In genomic region chr4:139574799-139575672, GRCm38 (mm10) we compare ENCODE assay signal across 9 mouse cellular contexts. TPM values are rescaled to one million over a fixed set of nuclear protein-coding genes. Genes with fewer than 3 reads are reported as not detected.
A peak's percentile ranks its signal among the peaks of the same experiment; 100 is the strongest.
DNase-seq lines count a peak whose midpoint lies in the region; ATAC-seq and TF ChIP-seq lines count a peak whose summit lies in the region.
"Had no signal": no experiment of that assay in that cellular context is flagged by ENCODE, and none has a peak within 500 bp of the region (broad histone marks: within the 10 kb centered on the region; RNA-seq: fewer than 3 reads in every experiment).

No protein-coding gene starts in this region.

- ATAC-seq in forebrain, embryonic 11.5 days (replicated peaks; ENCODE audit: low FRiP score), result peak; percentile 74
- peak; percentile 53 for ATAC-seq in hindbrain, postnatal 0 days
- peak; percentile 53 for ATAC-seq in limb, embryonic 13.5 days (ENCODE audit: low FRiP score, low read depth)
- ATAC-seq in midbrain, postnatal 0 days (ENCODE audit: low FRiP score), result peak; percentile 65

- H3K4me2 ChIP-seq in forebrain, embryonic 11.5 days (ENCODE audit: low read depth, low read length, severe bottlenecking), result peak overlapping the region; percentile 99
- peak overlapping the region; percentile 75 for H3K4me2 ChIP-seq in hindbrain, postnatal 0 days (ENCODE audit: low read depth, low read length)
- peak overlapping the region; percentile 96 for H3K4me2 ChIP-seq in limb, embryonic 13.5 days (replicated peaks)
- peak overlapping the region; percentile 91 for H3K4me2 ChIP-seq in midbrain, postnatal 0 days (ENCODE audit: low read depth, low read length, poor library complexity, severe bottlenecking)

- H3K27ac ChIP-seq in bone marrow, adult 2 months (ENCODE audit: control insufficient read depth, insufficient read depth, low read depth, low read length, poor library complexity), result peak overlapping the region; percentile 37; the same call in 1 of the 2 replicates
- peak overlapping the region; percentile 62 for H3K27ac ChIP-seq in forebrain, embryonic 11.5 days (ENCODE audit: low read depth, low read length)
- peak overlapping the region; percentile 93 for H3K27ac ChIP-seq in hindbrain, postnatal 0 days
- H3K27ac ChIP-seq in limb, embryonic 13.5 days, result peak overlapping the region; percentile 84
- H3K27ac ChIP-seq in midbrain, postnatal 0 days (ENCODE audit: low read depth, low read length), result peak overlapping the region; percentile 91

- H3K4me3 ChIP-seq in bone marrow, adult 2 months (replicated peaks; ENCODE audit: control insufficient read depth, low read depth, low read length), result peak overlapping the region; percentile 77
- H3K4me3 ChIP-seq in forebrain, embryonic 11.5 days (ENCODE audit: low read depth, low read length), result peak overlapping the region; percentile 75
- peak overlapping the region; percentile 90 for H3K4me3 ChIP-seq in hindbrain, postnatal 0 days (ENCODE audit: low read length)
- H3K4me3 ChIP-seq in limb, embryonic 13.5 days, result peak overlapping the region; percentile 78
- peak overlapping the region; percentile 95 for H3K4me3 ChIP-seq in midbrain, postnatal 0 days (ENCODE audit: low read depth, low read length)

- under 1% methylated on average over 111 of the region's 111 CpGs for WGBS in bone marrow, adult 2 months
- WGBS in forebrain, embryonic 11.5 days, result under 1% methylated on average over 94 of the region's 111 CpGs
- WGBS in hindbrain, postnatal 0 days, result 2% methylated on average over 83 of the region's 111 CpGs
- under 1% methylated on average over 103 of the region's 111 CpGs for WGBS in limb, embryonic 13.5 days
- WGBS in midbrain, postnatal 0 days, result under 1% methylated on average over 84 of the region's 111 CpGs

- H3K4me1 ChIP-seq in bone marrow, adult 2 months (ENCODE audit: control insufficient read depth, insufficient read depth, low read length), result peaks cover 2% of the 10 kb centered on the region; the same call in 1 of the 2 replicates
- H3K4me1 ChIP-seq in forebrain, embryonic 11.5 days (replicated peaks; ENCODE audit: control insufficient read depth, insufficient read depth, low read length), result peaks cover 19% of the 10 kb centered on the region
- peaks cover 23% of the 10 kb centered on the region for H3K4me1 ChIP-seq in hindbrain, postnatal 0 days (ENCODE audit: insufficient read depth, low read length)
- peaks cover 55% of the 10 kb centered on the region for H3K4me1 ChIP-seq in limb, embryonic 13.5 days
- peaks cover 27% of the 10 kb centered on the region for H3K4me1 ChIP-seq in midbrain, postnatal 0 days (ENCODE audit: insufficient read depth, low read length)

- DNase-seq in gastrocnemius, adult 18-20 months (ENCODE audit: low spot score), result peak; percentile 14
- DNase-seq in gastrocnemius, postnatal 25 days, result no peak
- DNase-seq in forebrain, embryonic 11.5 days (ENCODE audit: low spot score), result peak; percentile 79
- DNase-seq in hindbrain, postnatal 0 days (ENCODE audit: low spot score), result peak; percentile 64
- DNase-seq in midbrain, postnatal 0 days (ENCODE audit: low spot score), result peak; percentile 59
- peak; percentile 70 for DNase-seq in testis, postnatal 10 days (ENCODE audit: low spot score)

- peak overlapping the region; percentile 72 for H3K9ac ChIP-seq in forebrain, embryonic 11.5 days (ENCODE audit: low read length)
- H3K9ac ChIP-seq in hindbrain, postnatal 0 days (replicated peaks; ENCODE audit: low read length), result peak overlapping the region; percentile 91
- H3K9ac ChIP-seq in limb, embryonic 13.5 days, result peak overlapping the region; percentile 89
- H3K9ac ChIP-seq in midbrain, postnatal 0 days (replicated peaks; ENCODE audit: low read length, poor library complexity, severe bottlenecking), result peak overlapping the region; percentile 96

- no peaks in the 10 kb centered on the region for H3K9me3 ChIP-seq in forebrain, embryonic 11.5 days (ENCODE audit: control insufficient read depth, low read length)
- no peaks in the 10 kb centered on the region for H3K9me3 ChIP-seq in hindbrain, postnatal 0 days (ENCODE audit: low read length)
- no peaks in the 10 kb centered on the region for H3K9me3 ChIP-seq in limb, embryonic 13.5 days
- no peaks in the 10 kb centered on the region for H3K9me3 ChIP-seq in midbrain, postnatal 0 days (ENCODE audit: low read length)

- no peak for TF ChIP-seq POLR2A in bone marrow, adult 2 months (IDR thresholded peaks at IDR 0.05; ENCODE audit: borderline replicate concordance, control insufficient read depth, low read depth, low read length)

- H3K36me3 ChIP-seq in forebrain, embryonic 11.5 days (ENCODE audit: control insufficient read depth, insufficient read depth, low read length), result no peaks in the 10 kb centered on the region
- H3K36me3 ChIP-seq in hindbrain, postnatal 0 days (ENCODE audit: insufficient read depth, low read length), result no peaks in the 10 kb centered on the region
- no peaks in the 10 kb centered on the region for H3K36me3 ChIP-seq in limb, embryonic 13.5 days
- no peaks in the 10 kb centered on the region for H3K36me3 ChIP-seq in midbrain, postnatal 0 days (ENCODE audit: insufficient read depth, low read length)

- H3K27me3 ChIP-seq in forebrain, embryonic 11.5 days (ENCODE audit: control insufficient read depth, insufficient read depth, low read length), result no peaks in the 10 kb centered on the region; the same call in none of the 2 replicates
- H3K27me3 ChIP-seq in hindbrain, postnatal 0 days (ENCODE audit: insufficient read depth, low read length), result no peaks in the 10 kb centered on the region
- peaks cover 7% of the 10 kb centered on the region; the same call in 1 of the 2 replicates for H3K27me3 ChIP-seq in limb, embryonic 13.5 days
- no peaks in the 10 kb centered on the region for H3K27me3 ChIP-seq in midbrain, postnatal 0 days (ENCODE audit: insufficient read depth, low read length)

- TF ChIP-seq CTCF in bone marrow, adult 2 months (IDR thresholded peaks at IDR 0.05; ENCODE audit: control insufficient read depth, insufficient read depth, low read length), result no peak
- no peak; the same call in 1 of the 2 replicates for TF ChIP-seq CTCF in hindbrain, postnatal 0 days (IDR thresholded peaks at IDR 0.05; ENCODE audit: low read depth)
- TF ChIP-seq CTCF in midbrain, postnatal 0 days (IDR thresholded peaks at IDR 0.05), result 0 out of 2 replicates have a peak, but pooled peaks have one; percentile 8

RNA-seq across cellular contexts. Expression of gene Gm21969, which starts 27.9 kb away (rescaled TPM):
- not detected for total RNA-seq in gastrocnemius, adult 18-20 months (2021)
- total RNA-seq in gastrocnemius, postnatal 25 days (2021), result under 1 TPM in 1 of 2 experiments, not detected in 1; 0.08 TPM
- not detected in 2 replicates for polyA plus RNA-seq in bone marrow, adult 2 months (2011; ENCODE audit: insufficient read depth, insufficient read length, low replicate concordance, missing spikeins)
- not detected in 2 replicates for polyA plus RNA-seq in forebrain, embryonic 11.5 days (2014; fragmentation: Nextera tagmentation; extraction: Ambion mirVana)
- total RNA-seq in hindbrain, postnatal 0 days (2014; rRNA removed), result not detected in 2 replicates
- not detected in 2 replicates for polyA plus RNA-seq in hindbrain, postnatal 0 days (2015; fragmentation: Nextera tagmentation; extraction: Ambion mirVana)
- not detected in 2 replicates for polyA plus RNA-seq in limb, embryonic 13.5 days (2015; fragmentation: Nextera tagmentation; extraction: Ambion mirVana)
- total RNA-seq in midbrain, postnatal 0 days (2014; rRNA removed), result not detected in 2 replicates
- polyA plus RNA-seq in midbrain, postnatal 0 days (2015; fragmentation: Nextera tagmentation; extraction: Ambion mirVana), result not detected in 2 replicates
- total RNA-seq: gastrocnemius, postnatal 4 days had no signal

RNA-seq across cellular contexts. Expression of gene Iffo2, which starts 44.7 kb away (rescaled TPM):
- 1 to 10 TPM; 1.4 to 2.4 TPM for total RNA-seq in gastrocnemius, adult 18-20 months (2021)
- total RNA-seq in gastrocnemius, postnatal 25 days (2021), result 1 to 10 TPM; 2.2 to 2.7 TPM
- 1.6 and 2.0 TPM in 2 replicates for polyA plus RNA-seq in bone marrow, adult 2 months (2011; ENCODE audit: insufficient read depth, insufficient read length, low replicate concordance, missing spikeins)
- polyA plus RNA-seq in forebrain, embryonic 11.5 days (2014; fragmentation: Nextera tagmentation; extraction: Ambion mirVana), result 2.5 and 3.5 TPM in 2 replicates
- 14.4 and 14.5 TPM in 2 replicates for total RNA-seq in hindbrain, postnatal 0 days (2014; rRNA removed)
- polyA plus RNA-seq in hindbrain, postnatal 0 days (2015; fragmentation: Nextera tagmentation; extraction: Ambion mirVana), result 5.9 and 6.8 TPM in 2 replicates
- 4.4 and 4.6 TPM in 2 replicates for polyA plus RNA-seq in limb, embryonic 13.5 days (2015; fragmentation: Nextera tagmentation; extraction: Ambion mirVana)
- 14.8 and 18.1 TPM in 2 replicates for total RNA-seq in midbrain, postnatal 0 days (2014; rRNA removed)
- polyA plus RNA-seq in midbrain, postnatal 0 days (2015; fragmentation: Nextera tagmentation; extraction: Ambion mirVana), result 4.3 and 5.8 TPM in 2 replicates

RNA-seq across cellular contexts. Expression of gene Aldh4a1, which starts 47.6 kb away (rescaled TPM):
- total RNA-seq in gastrocnemius, adult 18-20 months (2021), result 10 to 100 TPM; 57.6 to 64.8 TPM
- 10 to 100 TPM; 62.2 to 72.0 TPM for total RNA-seq in gastrocnemius, postnatal 25 days (2021)
- 8.1 and 17.2 TPM in 2 replicates for polyA plus RNA-seq in bone marrow, adult 2 months (2011; ENCODE audit: insufficient read depth, insufficient read length, low replicate concordance, missing spikeins)
- 14.5 and 16.2 TPM in 2 replicates for polyA plus RNA-seq in forebrain, embryonic 11.5 days (2014; fragmentation: Nextera tagmentation; extraction: Ambion mirVana)
- total RNA-seq in hindbrain, postnatal 0 days (2014; rRNA removed), result 30.0 and 43.3 TPM in 2 replicates
- 26.6 and 27.6 TPM in 2 replicates for polyA plus RNA-seq in hindbrain, postnatal 0 days (2015; fragmentation: Nextera tagmentation; extraction: Ambion mirVana)
- polyA plus RNA-seq in limb, embryonic 13.5 days (2015; fragmentation: Nextera tagmentation; extraction: Ambion mirVana), result 24.7 and 25.9 TPM in 2 replicates
- total RNA-seq in midbrain, postnatal 0 days (2014; rRNA removed), result 30.0 and 36.8 TPM in 2 replicates
- 25.2 and 28.1 TPM in 2 replicates for polyA plus RNA-seq in midbrain, postnatal 0 days (2015; fragmentation: Nextera tagmentation; extraction: Ambion mirVana)

Comparison
In these comparisons a context has a peak if more than half of its experiments do, and no peak if none do; other contexts are left out.
1. H3K27ac ChIP-seq: peak in every context shown above with its lines; median percentile 93 in hindbrain, postnatal 0 days; 91 in midbrain, postnatal 0 days; 84 in limb, embryonic 13.5 days; 62 in forebrain, embryonic 11.5 days; 37 in bone marrow, adult 2 months.